Mouse (Mus musculus): ENCODE data around the gene Itpka.

The Itpka gene

DNA sequence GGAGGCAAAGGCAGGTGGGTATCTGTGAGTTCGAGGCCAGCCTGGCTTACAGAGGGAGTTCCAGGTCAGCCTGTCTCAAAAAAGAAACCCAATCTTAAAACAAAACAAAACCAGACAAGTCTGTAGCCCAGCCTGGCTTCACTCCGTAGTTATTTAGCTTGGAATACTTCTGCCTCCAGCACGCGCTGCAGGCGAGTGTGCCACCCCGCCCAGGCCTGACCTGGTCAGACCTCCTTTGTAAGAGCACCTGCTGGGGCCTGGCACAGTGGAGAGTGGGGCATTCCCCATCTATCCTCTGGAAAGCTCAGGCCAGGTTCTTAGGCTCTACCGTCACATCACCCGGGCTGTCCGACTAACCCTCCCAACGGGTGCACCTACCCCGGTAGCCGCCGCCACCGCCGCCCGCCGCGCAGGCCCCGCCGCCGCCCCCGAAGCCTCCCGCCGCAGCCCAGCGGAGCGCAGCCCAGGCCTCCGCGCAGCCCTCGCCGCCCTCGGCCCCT is 15.5 kb downstream of the Itpka start:
- no peak for DNase-seq (ENCODE audit: low spot score)

GRCm38 (mm10) chr2:119758101-119758843 is 16.1 kb downstream of the Itpka start:
- DNase-seq (ENCODE audit: low spot score): no peak

GRCm38 (mm10) chr2:119758844-119759835 is 17.0 kb downstream of the Itpka start:
- DNase-seq (ENCODE audit: low spot score): no peak

GRCm38 (mm10) chr2:119760251-119760650 is 18.1 kb downstream of the Itpka start, which contains the start of gene Ltk:
TSS of gene Ltk (minus strand) at chr2:119760431.
- no peak for DNase-seq (ENCODE audit: low spot score)

DNA sequence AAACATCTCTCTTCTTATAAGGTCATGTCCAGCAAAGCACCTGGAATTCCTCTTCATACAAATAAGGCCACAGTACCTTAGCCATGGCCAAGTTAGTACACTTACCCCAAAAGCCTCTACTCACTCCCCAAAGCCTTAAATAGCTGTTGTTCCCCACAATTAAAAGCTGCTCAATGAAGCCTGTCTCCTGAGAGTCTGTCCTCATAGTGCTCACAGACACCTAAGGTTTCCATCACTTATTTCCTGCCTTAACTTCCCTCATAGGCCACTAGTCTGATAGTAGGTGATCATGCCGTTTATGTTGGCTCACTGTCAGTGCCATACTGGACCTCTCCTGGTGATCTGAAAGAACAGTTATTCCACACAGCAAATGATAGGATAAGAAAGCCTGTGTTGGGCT is 20.1 kb downstream of the Itpka start:
- no peak for DNase-seq (ENCODE audit: low spot score)

DNA sequence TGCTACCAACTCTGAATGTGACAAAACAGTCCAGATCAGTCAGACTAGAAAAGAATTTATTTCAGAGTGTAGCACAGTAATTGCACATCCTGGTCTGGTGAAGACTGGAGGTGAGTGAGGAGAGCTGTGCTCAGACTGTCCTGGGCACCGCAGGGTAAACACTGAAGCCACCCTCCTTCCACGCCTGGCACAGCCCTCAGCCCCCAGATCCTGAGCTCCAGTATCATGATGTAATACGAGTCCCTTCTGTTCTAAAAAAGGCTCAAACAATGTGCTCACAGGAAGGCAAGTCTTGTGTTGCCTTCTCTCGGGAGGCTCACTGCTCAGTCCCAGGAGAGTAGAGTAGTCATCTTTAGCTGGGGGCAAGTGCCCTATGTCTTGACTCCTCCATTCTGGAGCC is 21.8 kb downstream of the Itpka start:
- no peak for DNase-seq (ENCODE audit: low spot score)

GRCm38 (mm10) chr2:119767246-119767645 is 25.1 kb downstream of the Itpka start:
- no peak for DNase-seq (ENCODE audit: low spot score)

DNA sequence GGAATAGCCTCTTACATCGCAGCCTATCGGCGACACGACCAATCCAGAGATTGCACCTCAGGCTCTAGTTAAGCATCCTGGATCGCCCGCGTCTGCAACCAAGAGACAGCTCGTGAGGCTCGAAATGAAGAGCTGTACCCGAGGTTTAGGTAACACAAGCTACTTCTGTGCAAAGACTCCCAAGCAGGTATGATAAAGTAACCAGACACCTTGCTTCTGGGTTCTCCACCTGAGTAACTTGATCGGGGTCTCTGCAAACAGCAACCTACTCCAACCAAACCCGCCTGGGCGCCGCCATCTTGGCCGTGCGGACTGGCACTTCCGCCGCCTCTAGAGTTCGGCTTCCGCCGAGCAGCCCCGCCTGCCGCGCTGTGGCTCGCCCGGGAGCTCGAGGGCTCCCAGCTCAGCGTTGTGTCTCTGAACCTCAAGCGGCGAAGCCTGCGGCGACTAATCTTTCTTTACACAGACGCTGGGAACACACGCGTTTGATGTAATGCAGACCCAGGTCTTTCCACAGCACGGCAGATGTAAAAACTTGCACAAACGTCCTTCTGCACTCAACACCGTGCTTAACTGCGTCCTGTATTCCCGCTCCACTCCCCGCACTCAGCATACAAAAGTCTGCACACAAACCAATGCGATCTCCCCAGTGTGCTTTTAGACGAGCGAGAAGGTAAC is 45.2 kb downstream of the Itpka start, which contains the start of gene Rpap1:
Gene Rpap1 (minus strand): TSS at position 332 of the 678 bp plus-strand sequence.
- peak; percentile 88 for DNase-seq (ENCODE audit: low spot score)

- no peak for DNase-seq (ENCODE audit: low spot score)
These were observed 47.9 kb downstream of the Itpka start for GRCm38 (mm10) chr2:119789996-119790395.

GRCm38 (mm10) chr2:119797279-119797783 is 55.2 kb downstream of the Itpka start, which contains the start of gene Tyro3:
TSS of gene Tyro3 (plus strand) at chr2:119797733.
- DNase-seq (ENCODE audit: low spot score): no peak

DNA sequence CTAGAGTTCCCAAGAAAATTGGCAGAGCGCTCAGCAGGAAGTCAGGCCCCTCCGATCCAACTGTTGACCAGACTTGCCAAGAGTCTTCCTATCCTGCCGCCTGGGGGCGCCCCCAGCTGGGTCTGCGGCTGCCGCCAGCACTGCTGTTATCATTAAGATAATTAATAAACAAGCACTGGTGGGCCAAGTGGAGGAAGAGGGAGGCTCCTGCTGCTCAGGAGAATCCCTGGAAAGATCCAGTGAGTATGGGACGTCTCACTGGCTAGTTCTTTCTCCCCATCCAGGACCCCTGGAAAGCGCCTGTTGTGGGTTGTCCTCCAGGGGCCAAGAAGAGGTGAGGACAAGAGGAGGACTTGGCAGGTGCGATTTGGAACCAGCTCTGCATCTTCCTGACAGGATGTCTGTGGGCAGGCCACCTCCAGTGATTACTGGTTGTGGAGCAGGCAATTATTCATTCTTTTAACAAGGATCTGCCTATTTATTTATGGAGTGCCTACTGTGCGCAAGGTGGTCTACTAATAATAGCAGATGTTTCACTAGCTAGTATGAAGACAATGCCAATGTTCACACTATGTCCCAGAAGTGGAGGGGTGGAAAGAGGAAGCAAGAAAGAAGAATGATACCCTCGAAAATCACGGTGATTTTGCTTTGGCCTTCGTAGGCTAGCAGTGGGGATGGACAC is 56.2 kb downstream of the Itpka start:
- peak; percentile 90 for DNase-seq (ENCODE audit: low spot score)

DNA sequence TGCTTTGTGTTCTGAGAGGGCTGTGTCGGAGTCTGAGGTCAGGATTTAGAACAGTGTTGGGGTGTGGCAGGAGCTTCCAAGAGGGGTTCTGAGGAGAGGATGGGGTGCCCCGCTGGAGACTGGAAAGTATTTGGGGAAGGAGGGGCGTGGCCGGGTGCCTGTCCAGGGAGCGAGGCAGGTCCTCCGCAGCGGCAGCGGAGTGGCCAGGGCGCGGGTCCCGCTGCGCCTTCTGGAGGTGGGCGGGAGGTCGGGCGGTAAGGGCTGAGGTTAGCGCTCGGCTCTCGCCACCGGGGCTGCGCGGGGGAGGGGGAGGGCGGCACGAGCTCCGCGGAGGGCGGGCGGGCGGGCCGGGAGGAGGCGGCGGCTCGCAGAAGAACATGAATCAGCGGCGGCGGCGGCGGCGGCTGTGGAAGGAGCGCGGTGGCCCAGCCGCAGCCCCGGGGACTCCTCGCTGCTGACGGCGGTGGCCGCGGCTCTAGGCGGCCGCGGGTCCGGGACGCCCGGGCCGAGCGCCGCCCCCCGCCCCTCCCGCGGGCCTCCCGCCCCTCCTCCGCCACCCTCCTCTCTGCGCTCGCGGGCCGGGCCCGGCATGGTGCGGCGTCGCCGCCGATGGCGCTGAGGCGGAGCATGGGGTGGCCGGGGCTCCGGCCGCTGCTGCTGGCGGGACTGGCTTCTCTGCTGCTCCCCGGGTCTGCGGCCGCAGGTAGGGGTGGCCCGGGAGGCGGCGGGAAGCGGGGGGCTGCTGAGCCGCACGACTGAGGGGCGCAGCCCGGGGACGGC is 57.2 kb downstream of the Itpka start:
- peak; percentile 81 for DNase-seq (ENCODE audit: low spot score)

DNA sequence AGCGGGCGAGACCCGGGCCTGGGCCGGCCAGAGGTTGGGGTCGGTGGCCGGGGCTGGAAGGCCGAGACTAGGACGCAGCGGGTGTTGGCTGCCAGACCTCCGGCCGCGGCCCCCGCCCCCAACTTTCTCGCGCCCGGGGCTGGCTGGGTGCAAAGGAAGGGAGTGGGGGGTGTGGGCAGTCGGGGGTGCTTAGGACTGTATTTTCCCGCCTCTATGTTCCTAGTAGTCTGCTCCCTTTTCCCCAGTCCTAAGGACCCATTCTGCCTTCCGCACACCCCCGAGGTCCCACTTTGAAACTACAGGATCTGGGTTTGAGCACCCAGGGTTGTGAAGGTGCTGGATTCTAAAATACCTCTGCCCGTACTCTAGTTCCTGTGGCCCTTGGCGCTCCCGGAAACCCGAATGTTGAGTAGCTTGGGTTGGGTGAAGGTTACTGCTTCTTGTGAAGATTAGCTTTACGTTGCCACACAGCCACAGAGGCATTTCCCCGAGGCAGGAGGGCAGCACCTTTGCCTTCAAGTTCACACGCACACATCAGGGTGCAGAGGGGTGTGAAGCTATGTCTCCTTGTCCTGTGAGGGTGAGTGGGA is 57.9 kb downstream of the Itpka start:
- DNase-seq (ENCODE audit: low spot score): no peak

Data from testis, postnatal 10 days (tissue).